Mouse (Mus musculus): ENCODE measurements around the gene Slc33a1. TPM values are rescaled to one million over a fixed set of nuclear protein-coding genes. Genes with fewer than 3 reads are reported as not detected.

Gene Slc33a1
- polyA plus RNA-seq, 1 experiment from 2014 or later, result 24.1 TPM

DNA sequence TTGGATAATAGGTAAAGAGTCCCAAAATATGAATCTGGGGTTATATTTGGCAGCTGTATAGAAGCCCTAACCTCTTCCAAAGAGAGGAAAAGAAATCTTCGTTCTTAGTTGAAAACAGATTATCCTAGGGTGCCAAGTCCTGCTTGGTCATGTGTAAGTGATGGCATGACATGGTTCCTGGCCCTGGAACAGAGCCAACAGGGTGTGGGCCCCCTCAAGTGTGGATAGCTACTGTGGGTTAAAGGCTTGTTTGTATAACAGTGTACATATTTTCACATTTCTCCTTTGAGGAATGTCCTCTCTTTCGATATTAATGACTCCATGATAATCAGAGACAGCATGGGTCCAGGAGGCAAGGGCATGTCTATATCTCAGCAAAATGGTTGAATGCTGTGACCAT is 25.6 kb downstream of the Slc33a1 start:
- no peak for ATAC-seq (ENCODE audit: insufficient read depth, low FRiP score, low read depth)
- WGBS, result 75% methylated on average over 2 of the region's 2 CpGs

GRCm38 (mm10) chr3:63928878-63929859 is 35.4 kb downstream of the Slc33a1 start, which contains the start of gene E130311K13Rik:
E130311K13Rik (minus strand) TSS chr3:63929472.
- ATAC-seq (ENCODE audit: insufficient read depth, low FRiP score, low read depth), result peak; percentile 93
- H3K9ac ChIP-seq, result peak within 1 kb of the TSS; percentile 73
- H3K36me3 ChIP-seq, result no peaks in the 10 kb centered on the region
- H3K27me3 ChIP-seq (replicated peaks), result no peaks in the 10 kb centered on the region
- no peaks in the 10 kb centered on the region for H3K9me3 ChIP-seq
- H3K27ac ChIP-seq, result peak within 1 kb of the TSS; percentile 33; the same call in 1 of the 2 replicates
- no peaks in the 10 kb centered on the region for H3K4me1 ChIP-seq
- WGBS, result 5% methylated on average over 48 of the region's 48 CpGs
- peak within 1 kb of the TSS; percentile 67 for H3K4me3 ChIP-seq (replicated peaks)
- H3K4me2 ChIP-seq, result peak within 1 kb of the TSS; percentile 74

More for the DNA sequence above, 25.6 kb downstream of the Slc33a1 start:
- Histone ChIP-seq H3K4me1 (no peaks in the 10 kb centered on the region), H3K9me3 (no peaks in the 10 kb centered on the region), H3K4me3 (replicated peaks) (no peak overlapping the region), H3K27me3 (replicated peaks) (no peaks in the 10 kb centered on the region), H3K27ac (no peak overlapping the region), H3K36me3 (no peaks in the 10 kb centered on the region), H3K9ac (no peak overlapping the region), H3K4me2 (no peak overlapping the region)

DNA sequence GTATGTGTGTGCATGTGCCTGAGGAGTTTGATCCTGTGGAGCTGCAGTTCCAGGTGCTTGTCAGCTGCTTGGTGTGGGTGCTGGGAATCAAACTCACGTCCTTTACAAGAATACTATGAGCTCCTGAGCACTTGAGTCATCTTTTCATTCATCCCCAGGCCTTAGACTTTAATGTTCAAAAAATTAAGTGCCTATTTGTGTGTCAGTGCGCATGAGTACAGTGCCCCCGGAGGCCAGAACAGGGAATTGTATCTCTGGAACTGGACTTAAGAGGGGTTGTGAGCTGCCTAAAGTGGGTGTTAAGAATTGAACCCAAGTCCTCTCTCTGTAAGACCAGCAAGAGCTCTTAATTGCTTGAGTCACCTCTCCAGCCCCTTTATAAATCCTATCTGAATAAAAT is 44.9 kb downstream of the Slc33a1 start:
- 71% methylated on average over 3 of the region's 3 CpGs for WGBS
- H3K9ac ChIP-seq, result no peak overlapping the region
- peaks cover 6% of the 10 kb centered on the region; the same call in 1 of the 2 replicates for H3K36me3 ChIP-seq
- no peak for ATAC-seq (ENCODE audit: insufficient read depth, low FRiP score, low read depth)
- no peak overlapping the region for H3K27ac ChIP-seq
- no peak overlapping the region for H3K4me2 ChIP-seq
- no peaks in the 10 kb centered on the region for H3K4me1 ChIP-seq
- H3K4me3 ChIP-seq (replicated peaks), result no peak overlapping the region
- H3K27me3 ChIP-seq (replicated peaks), result no peaks in the 10 kb centered on the region
- H3K9me3 ChIP-seq, result no peaks in the 10 kb centered on the region

GRCm38 (mm10) chr3:63910301-63910700 is 54.3 kb downstream of the Slc33a1 start:
- WGBS, result 53% methylated on average over 4 of the region's 4 CpGs
- Histone ChIP-seq H3K4me2 (no peak overlapping the region), H3K4me3 (replicated peaks) (no peak overlapping the region)

DNA sequence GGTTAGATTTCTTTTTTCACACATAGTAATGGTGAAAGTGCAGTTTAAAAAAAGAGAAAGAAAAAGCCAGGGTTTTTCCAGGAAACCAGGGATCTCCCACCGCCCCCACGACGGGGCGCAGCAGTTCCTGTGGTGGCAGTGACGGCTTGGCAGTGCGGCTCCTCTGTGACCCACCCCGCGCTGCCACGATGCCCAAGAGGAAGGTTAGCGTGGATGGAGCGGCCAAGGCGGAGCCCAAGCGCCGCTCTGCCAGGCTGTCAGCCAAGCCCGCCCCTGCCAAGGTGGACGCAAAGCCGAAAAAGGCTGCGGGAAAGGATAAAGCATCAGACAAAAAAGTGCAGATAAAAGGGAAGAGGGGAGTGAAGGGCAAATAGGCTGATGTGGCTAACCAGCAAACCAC is 59.3 kb downstream of the Slc33a1 start:
- H3K36me3 ChIP-seq, result no peaks in the 10 kb centered on the region
- peak overlapping the region; percentile 58 for H3K4me2 ChIP-seq
- H3K9ac ChIP-seq, result no peak overlapping the region
- H3K9me3 ChIP-seq, result no peaks in the 10 kb centered on the region
- no peaks in the 10 kb centered on the region for H3K27me3 ChIP-seq (replicated peaks)
- H3K27ac ChIP-seq, result no peak overlapping the region
- peak overlapping the region; percentile 33 for H3K4me3 ChIP-seq (replicated peaks)
- H3K4me1 ChIP-seq, result peaks cover 3% of the 10 kb centered on the region; the same call in 1 of the 2 replicates
- 3% methylated on average over 18 of the region's 18 CpGs for WGBS
- ATAC-seq (ENCODE audit: insufficient read depth, low FRiP score, low read depth), result no peak

More at GRCm38 (mm10) chr3:63910301-63910700, 54.3 kb downstream of the Slc33a1 start:
- peaks cover 1% of the 10 kb centered on the region; the same call in 1 of the 2 replicates for H3K4me1 ChIP-seq
- H3K9ac ChIP-seq, result no peak overlapping the region
- H3K27me3 ChIP-seq (replicated peaks), result no peaks in the 10 kb centered on the region
- H3K36me3 ChIP-seq, result no peaks in the 10 kb centered on the region
- no peaks in the 10 kb centered on the region for H3K9me3 ChIP-seq
- no peak for ATAC-seq (ENCODE audit: insufficient read depth, low FRiP score, low read depth)
- no peak overlapping the region for H3K27ac ChIP-seq

- Histone ChIP-seq H3K4me1 (peaks cover 3% of the 10 kb centered on the region; the same call in 1 of the 2 replicates), H3K4me2 (no peak overlapping the region), H3K9me3 (no peaks in the 10 kb centered on the region), H3K4me3 (replicated peaks) (no peak overlapping the region), H3K27me3 (replicated peaks) (no peaks in the 10 kb centered on the region), H3K27ac (no peak overlapping the region), H3K9ac (no peak overlapping the region), H3K36me3 (no peaks in the 10 kb centered on the region)
- no peak for ATAC-seq (ENCODE audit: insufficient read depth, low FRiP score, low read depth)
- WGBS, result 72% methylated on average over 2 of the region's 2 CpGs
Measured at GRCm38 (mm10) chr3:63904157-63904556, 60.4 kb downstream of the Slc33a1 start.

GRCm38 (mm10) chr3:63900021-63900571 is 64.5 kb downstream of the Slc33a1 start:
- no peak for ATAC-seq (ENCODE audit: insufficient read depth, low FRiP score, low read depth)
- 5% methylated on average over 12 of the region's 12 CpGs for WGBS

GRCm38 (mm10) chr3:63899309-63899695 is 65.3 kb downstream of the Slc33a1 start, which contains the start of gene Plch1:
Plch1 (minus strand) TSS chr3:63899472.
- Histone ChIP-seq H3K9ac (peak within 1 kb of the TSS; percentile 52), H3K4me3 (replicated peaks) (peak within 1 kb of the TSS; percentile 53), H3K36me3 (no peaks in the 10 kb centered on the region), H3K4me1 (no peaks in the 10 kb centered on the region), H3K4me2 (peak within 1 kb of the TSS; percentile 91), H3K9me3 (no peaks in the 10 kb centered on the region), H3K27me3 (replicated peaks) (no peaks in the 10 kb centered on the region), H3K27ac (peak within 1 kb of the TSS; percentile 60)
- peak; percentile 75 for ATAC-seq (ENCODE audit: insufficient read depth, low FRiP score, low read depth)
- WGBS, result under 1% methylated on average over 12 of the region's 12 CpGs

More at GRCm38 (mm10) chr3:63900021-63900571, 64.5 kb downstream of the Slc33a1 start:
- H3K27me3 ChIP-seq (replicated peaks), result no peaks in the 10 kb centered on the region
- no peak overlapping the region for H3K9ac ChIP-seq
- peak overlapping the region; percentile 91 for H3K4me2 ChIP-seq
- no peaks in the 10 kb centered on the region; the same call in 1 of the 2 replicates for H3K4me1 ChIP-seq
- H3K27ac ChIP-seq, result no peak overlapping the region
- peak overlapping the region; percentile 53 for H3K4me3 ChIP-seq (replicated peaks)
- H3K36me3 ChIP-seq, result no peaks in the 10 kb centered on the region
- no peaks in the 10 kb centered on the region for H3K9me3 ChIP-seq

DNA sequence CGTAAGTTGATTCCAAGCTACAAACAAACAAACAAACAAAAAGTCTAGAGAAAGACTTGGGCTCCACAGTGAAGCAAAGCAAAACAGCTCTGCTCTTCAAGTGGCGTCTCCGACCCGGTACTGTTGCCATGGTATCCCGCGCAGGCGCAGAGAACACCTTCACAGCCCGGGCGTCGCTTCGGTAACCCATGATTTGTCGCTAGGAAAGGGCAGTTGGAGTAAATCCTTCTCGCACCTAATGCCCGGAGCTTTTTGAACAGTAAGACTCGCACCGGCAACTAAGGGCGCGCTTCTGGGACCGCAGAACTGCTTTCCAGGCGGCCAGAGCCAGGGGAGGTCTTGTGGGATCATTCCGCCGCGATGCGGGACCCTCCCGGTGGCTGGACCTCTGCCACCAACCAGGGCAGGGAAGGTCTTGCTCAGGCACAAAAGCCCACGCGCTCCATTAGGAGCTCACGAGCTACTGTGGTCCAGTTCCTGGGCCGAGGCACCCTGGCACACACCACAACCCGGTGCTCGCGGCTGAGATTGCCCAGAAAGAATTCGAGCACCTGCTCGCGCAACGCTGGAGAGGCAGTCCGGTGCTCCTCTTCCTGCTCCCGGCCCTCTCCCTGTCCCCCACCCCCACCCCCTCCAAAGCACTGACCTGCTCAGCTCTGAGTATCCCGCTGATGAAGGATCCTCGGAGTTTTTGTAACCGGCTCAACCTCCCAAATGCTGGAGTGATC is 65.8 kb downstream of the Slc33a1 start:
- H3K4me1 ChIP-seq, result no peaks in the 10 kb centered on the region
- peak overlapping the region; percentile 60 for H3K27ac ChIP-seq
- under 1% methylated on average over 41 of the region's 41 CpGs for WGBS
- H3K36me3 ChIP-seq, result no peaks in the 10 kb centered on the region
- H3K9ac ChIP-seq, result peak overlapping the region; percentile 52
- peak overlapping the region; percentile 91 for H3K4me2 ChIP-seq
- H3K27me3 ChIP-seq (replicated peaks), result no peaks in the 10 kb centered on the region
- H3K4me3 ChIP-seq (replicated peaks), result peak overlapping the region; percentile 53
- no peaks in the 10 kb centered on the region for H3K9me3 ChIP-seq
- ATAC-seq (ENCODE audit: insufficient read depth, low FRiP score, low read depth), result peak; percentile 64

- Histone ChIP-seq H3K27me3 (replicated peaks) (no peaks in the 10 kb centered on the region), H3K4me2 (peak overlapping the region; percentile 91; the same call in 1 of the 2 replicates), H3K9me3 (no peaks in the 10 kb centered on the region), H3K36me3 (no peaks in the 10 kb centered on the region), H3K4me3 (replicated peaks) (no peak overlapping the region), H3K9ac (no peak overlapping the region), H3K27ac (no peak overlapping the region), H3K4me1 (no peaks in the 10 kb centered on the region)
- WGBS, result 20% methylated on average over 1 of the region's 1 CpGs
- no peak for ATAC-seq (ENCODE audit: insufficient read depth, low FRiP score, low read depth)
Measured at GRCm38 (mm10) chr3:63897177-63897576, 67.4 kb downstream of the Slc33a1 start.

DNA sequence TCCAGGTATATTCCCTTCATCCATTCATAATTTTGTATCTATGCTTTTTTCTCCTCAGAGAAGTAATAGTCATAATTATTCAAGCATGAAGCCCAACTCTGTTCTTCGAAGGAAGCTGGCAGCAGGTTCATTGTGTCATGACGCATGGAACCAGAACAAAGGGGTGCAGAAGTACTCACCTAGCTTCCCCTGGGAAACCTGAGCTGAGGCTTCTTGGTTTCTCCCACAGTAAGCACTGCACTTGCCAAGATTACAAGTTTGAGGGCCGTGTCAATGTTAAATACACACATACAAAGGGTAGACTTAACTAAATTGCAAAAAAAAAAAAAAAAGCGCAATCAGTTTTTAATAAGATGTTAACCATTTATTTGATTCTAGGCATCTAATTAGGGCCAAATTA is 68.3 kb downstream of the Slc33a1 start:
- Histone ChIP-seq H3K9ac (no peak overlapping the region), H3K36me3 (no peaks in the 10 kb centered on the region), H3K4me1 (no peaks in the 10 kb centered on the region), H3K4me3 (replicated peaks) (no peak overlapping the region), H3K27ac (no peak overlapping the region), H3K9me3 (no peaks in the 10 kb centered on the region), H3K27me3 (replicated peaks) (no peaks in the 10 kb centered on the region), H3K4me2 (no peak overlapping the region)
- WGBS, result 75% methylated on average over 4 of the region's 4 CpGs
- ATAC-seq (ENCODE audit: insufficient read depth, low FRiP score, low read depth), result no peak
